Mouse (Mus musculus) midbrain, embryonic 11.5 days (tissue): ENCODE measurements at regions not wholly inside any gene's neighbourhood (a gene's known extent, or its start where the extent isn't known, plus 50 kb on each side); places are given as distances from the start of the nearest gene placed in this dataset.
A peak's percentile ranks its signal among the peaks of the same experiment; 100 is the strongest.

Experiments
- ATAC-seq: fragments of 200-750 bp; cut with Nextera tagmentation; 2 replicates; pipeline ENCODE4 v1.8.0; 2017; ENCODE audit warnings: moderate TSS enrichment, moderate library complexity; ENCODE audit not compliant: low FRiP score
- DNase-seq: peaks from one replicate; pipeline ENCODE4 v3.0.0; 2015; ENCODE audit warnings: low spot score; ENCODE audit errors: missing footprints
- H3K27ac ChIP-seq: fragments of 300-500 bp; sonication (generic); 2 replicates; pipeline ENCODE4 v1.5.1; 2014; ENCODE audit warnings: low read depth, low read length
- H3K27me3 ChIP-seq: fragments of 300-500 bp; sonication (generic); 2 replicates; pipeline ENCODE4 v1.6.1; 2014; ENCODE audit warnings: mild to moderate bottlenecking, low read length, moderate library complexity, mixed read lengths; ENCODE audit not compliant: control insufficient read depth, insufficient read depth
- H3K36me3 ChIP-seq: fragments of 300-500 bp; sonication (generic); 2 replicates; pipeline ENCODE4 v1.6.1; 2014; ENCODE audit warnings: mild to moderate bottlenecking, low read length, moderate library complexity, mixed read lengths; ENCODE audit not compliant: control insufficient read depth, insufficient read depth
- H3K4me1 ChIP-seq: fragments of 300-500 bp; sonication (generic); 2 replicates; pipeline ENCODE4 v1.6.1; 2014; ENCODE audit warnings: low read length; ENCODE audit not compliant: control insufficient read depth, insufficient read depth
- H3K4me2 ChIP-seq: fragments of 300-500 bp; sonication (generic); 2 replicates; pipeline ENCODE4 v1.6.1; 2014; ENCODE audit warnings: mild to moderate bottlenecking, moderate library complexity
- H3K4me3 ChIP-seq: fragments of 300-500 bp; sonication (generic); 2 replicates; pipeline ENCODE4 v1.5.1; 2014; ENCODE audit warnings: low read depth, low read length
- H3K9ac ChIP-seq: fragments of 300-500 bp; sonication (generic); 2 replicates; pipeline ENCODE4 v1.6.1; 2014; ENCODE audit warnings: low read length
- H3K9me3 ChIP-seq: fragments of 300-500 bp; sonication (generic); 2 replicates; pipeline ENCODE4 v1.6.1; 2016; ENCODE audit warnings: low read length; ENCODE audit not compliant: control insufficient read depth
- WGBS: fragments of 180-500 bp; shearing (Covaris S2); extraction: QIAGEN DNeasy Blood & Tissue Kit; methylation state at CpG from one replicate; pipeline ENCODE4 v1.1.7; 2014; 5-methylcytosine and 5-hydroxymethylcytosine counted together

DNA sequence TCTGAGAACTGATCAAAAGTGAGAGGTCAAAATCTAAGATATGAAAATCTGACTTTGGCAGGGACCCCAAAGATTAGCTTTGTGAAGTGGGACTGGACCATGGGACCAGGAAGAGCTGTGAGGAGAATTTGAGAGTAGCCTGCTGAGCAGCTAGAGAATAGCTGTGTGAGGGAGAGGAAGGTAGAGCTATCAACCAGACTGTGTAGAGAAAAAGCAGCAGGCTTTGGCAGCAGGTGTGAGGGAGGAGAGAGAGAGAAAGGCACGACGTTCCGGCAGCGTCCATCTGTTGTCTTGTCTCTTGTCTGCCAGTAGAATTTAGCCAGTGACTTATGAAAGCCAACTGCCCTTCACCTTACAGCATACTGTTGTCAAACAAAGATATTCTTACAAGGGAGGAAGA is 412.1 kb downstream of the Slitrk2 start:
- DNase-seq: no peak
- Histone ChIP-seq H3K27me3 (no peaks in the 10 kb centered on the region), H3K4me3 (no peak overlapping the region), H3K36me3 (no peaks in the 10 kb centered on the region), H3K27ac (no peak overlapping the region), H3K9me3 (no peaks in the 10 kb centered on the region), H3K4me2 (no peak overlapping the region), H3K9ac (no peak overlapping the region), H3K4me1 (no peaks in the 10 kb centered on the region)
- no peak for ATAC-seq
- WGBS: 57% methylated on average over 4 of the region's 4 CpGs

DNA sequence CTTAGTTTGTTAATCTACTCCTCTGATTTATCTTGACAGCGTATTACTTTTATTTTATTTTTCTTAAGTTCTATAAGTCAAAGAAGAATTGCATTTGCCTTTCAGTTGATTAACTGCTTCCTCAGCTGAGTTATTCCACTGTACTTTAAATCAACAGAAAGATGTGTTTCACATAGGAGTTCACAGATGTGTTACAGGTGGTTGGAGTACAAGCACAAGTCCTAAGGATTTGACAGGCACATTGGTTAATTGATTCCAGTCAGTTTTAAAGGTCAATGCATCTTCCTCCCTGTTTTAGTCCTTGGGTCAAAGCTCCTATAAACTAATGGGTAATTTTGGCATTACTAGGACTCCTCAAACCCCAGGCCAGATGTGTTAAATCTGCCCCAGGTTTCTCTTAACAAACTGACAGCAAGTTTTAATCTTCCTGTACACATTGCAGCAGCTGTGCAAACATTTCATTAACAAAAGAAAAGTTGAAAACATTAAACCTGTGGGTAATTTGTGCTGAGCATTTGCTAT is 413.5 kb downstream of the Slitrk2 start:
- WGBS: 82% methylated on average over 1 of the region's 1 CpGs
- no peak overlapping the region for H3K4me2 ChIP-seq
- H3K4me1 ChIP-seq: no peaks in the 10 kb centered on the region
- H3K36me3 ChIP-seq: no peaks in the 10 kb centered on the region
- ATAC-seq (no peak), DNase-seq (no peak)
- no peaks in the 10 kb centered on the region for H3K27me3 ChIP-seq
- H3K4me3 ChIP-seq: no peak overlapping the region
- no peak overlapping the region for H3K27ac ChIP-seq
- no peaks in the 10 kb centered on the region for H3K9me3 ChIP-seq
- H3K9ac ChIP-seq: no peak overlapping the region

DNA sequence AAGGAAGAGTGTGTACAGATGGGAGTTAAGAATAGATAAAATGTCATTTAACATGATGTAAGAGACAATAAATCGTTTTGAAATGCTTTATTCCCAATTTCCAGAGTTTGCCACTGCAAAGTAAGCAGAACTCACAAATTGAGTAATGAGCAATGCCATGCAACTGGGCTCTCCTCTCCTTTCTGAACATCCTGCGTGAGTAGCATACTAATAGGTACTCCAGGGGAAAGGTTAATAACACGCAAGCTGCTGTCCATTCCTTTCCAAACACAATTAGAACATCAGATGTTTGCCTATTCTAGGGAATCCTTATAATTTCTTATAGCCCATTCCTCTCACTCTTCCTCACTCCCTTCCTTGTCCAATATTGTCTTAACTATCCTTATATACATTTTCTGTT is 443.3 kb downstream of the Slitrk2 start:
- no peak overlapping the region for H3K4me3 ChIP-seq
- H3K27ac ChIP-seq: no peak overlapping the region
- no peaks in the 10 kb centered on the region for H3K36me3 ChIP-seq
- no peak overlapping the region for H3K9ac ChIP-seq
- H3K4me2 ChIP-seq: no peak overlapping the region
- H3K27me3 ChIP-seq: no peaks in the 10 kb centered on the region
- DNase-seq (no peak), ATAC-seq (peak; percentile 64; the same call in 1 of the 2 replicates)
- WGBS: 72% methylated on average over 3 of the region's 3 CpGs
- no peaks in the 10 kb centered on the region for H3K4me1 ChIP-seq
- no peaks in the 10 kb centered on the region for H3K9me3 ChIP-seq
